Mouse (Mus musculus) left cerebral cortex, postnatal 4 days (tissue): ENCODE measurements at regions not wholly inside any gene's neighbourhood (a gene's known extent, or its start where the extent isn't known, plus 50 kb on each side); places are given as distances from the start of the nearest gene placed in this dataset.
"Not testable (repeated sequence)": the region's sequence is repeated elsewhere in the genome, so short reads cannot be mapped to it uniquely, and the experiment has no call there.

Source experiments
- DNase-seq: peaks from one replicate; pipeline ENCODE4 v3.0.0-alpha.2; 2022
- intact Hi-C: fragments of 180-260 bp; cut with DNase I; formaldehyde crosslinking; loops from one replicate; pipeline ENCODE4 v1.15.1; 2025

- intact Hi-C loops, result no loop called here
- no peak for DNase-seq
These were observed 180.6 kb upstream of the Tab2 start for GRCm38 (mm10) chr10:8136662-8137061.

GRCm38 (mm10) chr10:8135272-8135671 is 179.2 kb upstream of the Tab2 start:
- intact Hi-C loops, result no loop called here

GRCm38 (mm10) chr10:8134398-8134797 is 178.4 kb upstream of the Tab2 start:
- no peak for DNase-seq
- intact Hi-C loops, result no loop called here

More at GRCm38 (mm10) chr10:8135272-8135671, 179.2 kb upstream of the Tab2 start:
- DNase-seq, result no peak

GRCm38 (mm10) chr10:8133451-8133952 is 177.5 kb upstream of the Tab2 start:
- intact Hi-C loops, result no loop called here
- DNase-seq, result peak; percentile 25

- no peak for DNase-seq
- intact Hi-C loops, result no loop called here
These were observed 176.8 kb upstream of the Tab2 start for GRCm38 (mm10) chr10:8132795-8133194.

GRCm38 (mm10) chr10:8130472-8131241 is 174.6 kb upstream of the Tab2 start:
- no peak for DNase-seq
- intact Hi-C loops, result no loop called here

- no peak for DNase-seq
- intact Hi-C loops, result no loop called here
These were observed 174.0 kb upstream of the Tab2 start for GRCm38 (mm10) chr10:8130057-8130456.

- DNase-seq, result no peak
- intact Hi-C loops, result no loop called here
These were observed 168.1 kb upstream of the Tab2 start for GRCm38 (mm10) chr10:8124124-8124523.

GRCm38 (mm10) chr10:8121895-8122294 is 165.9 kb upstream of the Tab2 start:
- intact Hi-C loops, result no loop called here
- DNase-seq, result no peak

- no peak for DNase-seq
- intact Hi-C loops, result no loop called here
These were observed 160.8 kb upstream of the Tab2 start for GRCm38 (mm10) chr10:8116821-8117220.

- intact Hi-C loops, result not testable (repeated sequence)
These were observed 158.9 kb upstream of the Tab2 start for GRCm38 (mm10) chr10:8114932-8115331.

GRCm38 (mm10) chr10:8114530-8114929 is 158.5 kb upstream of the Tab2 start:
- no peak for DNase-seq
- intact Hi-C loops, result no loop called here

More at GRCm38 (mm10) chr10:8114932-8115331, 158.9 kb upstream of the Tab2 start:
- not testable (repeated sequence) for DNase-seq

- no peak for DNase-seq
- intact Hi-C loops, result no loop called here
These were observed 144.5 kb upstream of the Tab2 start for GRCm38 (mm10) chr10:8100489-8100888.

GRCm38 (mm10) chr10:8095924-8096323 is 139.9 kb upstream of the Tab2 start:
- no peak for DNase-seq
- intact Hi-C loops, result no loop called here

- intact Hi-C loops, result no loop called here
- no peak for DNase-seq
These were observed 139.2 kb upstream of the Tab2 start for GRCm38 (mm10) chr10:8095206-8095605.

GRCm38 (mm10) chr10:8091871-8092552 is 136.0 kb upstream of the Tab2 start:
- intact Hi-C loops, result no loop called here
- no peak for DNase-seq

- peak; percentile 38 for DNase-seq
These were observed 133.3 kb upstream of the Tab2 start for GRCm38 (mm10) chr10:8089296-8089695.

GRCm38 (mm10) chr10:8088737-8089136 is 132.7 kb upstream of the Tab2 start:
- intact Hi-C loops, result no loop called here
- DNase-seq, result no peak

More at GRCm38 (mm10) chr10:8089296-8089695, 133.3 kb upstream of the Tab2 start:
- intact Hi-C loops, result no loop called here

GRCm38 (mm10) chr10:8088321-8088720 is 132.3 kb upstream of the Tab2 start:
- no peak for DNase-seq
- intact Hi-C loops, result no loop called here

- intact Hi-C loops, result no loop called here
- DNase-seq, result no peak
These were observed 131.1 kb upstream of the Tab2 start for GRCm38 (mm10) chr10:8087106-8087505.

GRCm38 (mm10) chr10:8086442-8086841 is 130.4 kb upstream of the Tab2 start:
- no peak for DNase-seq
- intact Hi-C loops, result no loop called here
